Mouse (Mus musculus) kidney, adult 11 months (tissue): ENCODE data around the gene Esrrg.
A peak's percentile ranks its signal among the peaks of the same experiment; 100 is the strongest.

ENCODE experiments used
- DNase-seq: peaks from one replicate; pipeline ENCODE4 v3.0.0; 2022

Gene Esrrg

GRCm38 (mm10) chr1:187920156-187920777, 311.7 kb downstream of the Esrrg start:
- no peak for DNase-seq

- DNase-seq = no peak
Measured at GRCm38 (mm10) chr1:187931146-187931545, 322.6 kb downstream of the Esrrg start.

GRCm38 (mm10) chr1:187938652-187939051, 330.1 kb downstream of the Esrrg start:
- DNase-seq = no peak

GRCm38 (mm10) chr1:187939078-187939477, 330.5 kb downstream of the Esrrg start:
- no peak for DNase-seq

GRCm38 (mm10) chr1:187951506-187951905, 342.9 kb downstream of the Esrrg start:
- DNase-seq = no peak

GRCm38 (mm10) chr1:187956702-187957101, 348.1 kb downstream of the Esrrg start:
- DNase-seq = no peak

- no peak for DNase-seq
Measured at GRCm38 (mm10) chr1:187959192-187959591, 350.6 kb downstream of the Esrrg start.

- no peak for DNase-seq
Measured at GRCm38 (mm10) chr1:187961452-187961851, 352.9 kb downstream of the Esrrg start.

GRCm38 (mm10) chr1:187964829-187965760, 356.5 kb downstream of the Esrrg start:
- DNase-seq = no peak

GRCm38 (mm10) chr1:187965921-187966320, 357.3 kb downstream of the Esrrg start:
- DNase-seq = no peak

GRCm38 (mm10) chr1:187968379-187968778, 359.8 kb downstream of the Esrrg start:
- DNase-seq = no peak

GRCm38 (mm10) chr1:187969491-187969890, 360.9 kb downstream of the Esrrg start:
- DNase-seq = no peak

GRCm38 (mm10) chr1:187974396-187974795, 365.8 kb downstream of the Esrrg start:
- DNase-seq = peak; percentile 11

- DNase-seq = no peak
Measured at GRCm38 (mm10) chr1:187975465-187976352, 367.1 kb downstream of the Esrrg start.

GRCm38 (mm10) chr1:187976353-187976730, 367.8 kb downstream of the Esrrg start:
- DNase-seq = no peak

GRCm38 (mm10) chr1:187981028-187981427, 372.4 kb downstream of the Esrrg start:
- DNase-seq = no peak

- DNase-seq = no peak
Measured at GRCm38 (mm10) chr1:187983177-187983576, 374.6 kb downstream of the Esrrg start.

- no peak for DNase-seq
Measured at GRCm38 (mm10) chr1:187990161-187990560, 381.6 kb downstream of the Esrrg start.

- DNase-seq = peak; percentile 73
Measured at GRCm38 (mm10) chr1:187997584-187998338, 389.2 kb downstream of the Esrrg start.

- no peak for DNase-seq
Measured at GRCm38 (mm10) chr1:187999121-187999520, 390.5 kb downstream of the Esrrg start.

GRCm38 (mm10) chr1:188000189-188000588, 391.6 kb downstream of the Esrrg start:
- DNase-seq = no peak

- DNase-seq = no peak
Measured at GRCm38 (mm10) chr1:188006820-188007491, 398.4 kb downstream of the Esrrg start.
